Mouse (Mus musculus) limb, embryonic 14.5 days (tissue): ENCODE data around the gene Smok3c. TPM values are rescaled to one million over a fixed set of nuclear protein-coding genes. Genes with fewer than 3 reads are reported as not detected.
"Not testable (repeated sequence)": the region's sequence is repeated elsewhere in the genome, so short reads cannot be mapped to it uniquely, and the experiment has no call there.

Experiments used
- ATAC-seq: fragments of 200-750 bp; cut with Nextera tagmentation; 2 replicates; pipeline ENCODE4 v1.8.0; 2017; ENCODE audit warnings: low read depth, moderate number of reproducible peaks, moderate TSS enrichment; ENCODE audit not compliant: low FRiP score
- DNase-seq: peaks from one replicate; pipeline ENCODE4 v3.0.0-alpha.2; 2015; ENCODE audit warnings: low spot score
- H3K27ac ChIP-seq: fragments of 300-500 bp; sonication (generic); replicated peaks from 2 replicates; pipeline ENCODE4 v1.5.1; 2014; ENCODE audit warnings: low read depth, mild to moderate bottlenecking, low read length, moderate library complexity, mixed read lengths
- H3K27me3 ChIP-seq: fragments of 300-500 bp; sonication (generic); 2 replicates; pipeline ENCODE4 v1.6.1; 2014; ENCODE audit warnings: low read length, mixed read lengths; ENCODE audit not compliant: control insufficient read depth, insufficient read depth
- H3K36me3 ChIP-seq: fragments of 300-500 bp; sonication (generic); 2 replicates; pipeline ENCODE4 v1.6.1; 2014; ENCODE audit warnings: mild to moderate bottlenecking, low read length, moderate library complexity, mixed read lengths; ENCODE audit not compliant: control insufficient read depth, insufficient read depth
- H3K4me1 ChIP-seq: fragments of 300-500 bp; sonication (generic); 2 replicates; pipeline ENCODE4 v1.6.1; 2014; ENCODE audit warnings: antibody characterized with exemption, low read length, mixed read lengths; ENCODE audit not compliant: control insufficient read depth, insufficient read depth
- H3K4me2 ChIP-seq: fragments of 300-500 bp; sonication (generic); replicated peaks from 2 replicates; pipeline ENCODE4 v1.6.1; 2014; ENCODE audit warnings: low read depth, mild to moderate bottlenecking, low read length, moderate library complexity; ENCODE audit not compliant: severe bottlenecking
- H3K4me3 ChIP-seq: fragments of 300-500 bp; sonication (generic); replicated peaks from 2 replicates; pipeline ENCODE4 v1.5.1; 2014; ENCODE audit warnings: low read length
- H3K9ac ChIP-seq: fragments of 300-500 bp; sonication (generic); 2 replicates; pipeline ENCODE4 v1.6.1; 2014; ENCODE audit warnings: mild to moderate bottlenecking, low read depth, low read length, moderate library complexity; ENCODE audit not compliant: severe bottlenecking
- H3K9me3 ChIP-seq: fragments of 300-500 bp; sonication (generic); 2 replicates; pipeline ENCODE4 v1.6.1; 2016; ENCODE audit warnings: low read length; ENCODE audit not compliant: control insufficient read depth
- POLR2A ChIP-seq: fragments of 200-500 bp; IDR thresholded peaks from 2 replicates; pipeline ENCODE4 v1.8.0; 2012; ENCODE audit warnings: inconsistent platforms, mild to moderate bottlenecking, moderate library complexity, borderline replicate concordance; ENCODE audit not compliant: insufficient read depth, insufficient read length; ENCODE audit errors: extremely low read depth
- WGBS: fragments of 180-500 bp; shearing (Covaris S2); extraction: QIAGEN DNeasy Blood & Tissue Kit; methylation state at CpG from one replicate; pipeline ENCODE4 v1.1.7; 2014; 5-methylcytosine and 5-hydroxymethylcytosine counted together
- polyA plus RNA-seq, 2 experiments: library from polyadenylated mRNA; depleted of rRNA in 1 of 2; stranded (reverse) in 1 of 2; unstranded in 1 of 2; fragments of >200 nt; fragmentation: Nextera tagmentation in 1 of 2; extraction: Ambion mirVana in 1 of 2; gene quantifications; 2 replicates each; pipeline versions ENCODE4 v1.2.1 to v1.2.3; 2012 to 2014

Smok3c gene
- polyA plus RNA-seq, 2 experiments, result not detected

- Histone ChIP-seq H3K9me3 (no peaks in the 10 kb centered on the region), H3K27ac (no peak overlapping the region), H3K4me2 (no peak overlapping the region), H3K27me3 (no peaks in the 10 kb centered on the region), H3K36me3 (peaks cover 65% of the 10 kb centered on the region), H3K9ac (no peak overlapping the region), H3K4me1 (no peaks in the 10 kb centered on the region), H3K4me3 (no peak overlapping the region)
- ATAC-seq, result no peak
- no peak for TF ChIP-seq POLR2A
- DNase-seq, result no peak
- WGBS, result 78% methylated on average over 4 of the region's 4 CpGs
These were observed 39.8 kb downstream of the Smok3c start for GRCm38 (mm10) chr5:138092771-138093170.

GRCm38 (mm10) chr5:138094474-138094873 is 41.5 kb downstream of the Smok3c start:
- ATAC-seq, result no peak
- no peak for TF ChIP-seq POLR2A
- peaks cover 68% of the 10 kb centered on the region for H3K36me3 ChIP-seq

GRCm38 (mm10) chr5:138104976-138105375 is 52.0 kb downstream of the Smok3c start:
- Histone ChIP-seq H3K36me3 (peaks cover 62% of the 10 kb centered on the region), H3K27me3 (no peaks in the 10 kb centered on the region), H3K4me3 (no peak overlapping the region), H3K27ac (no peak overlapping the region), H3K4me1 (no peaks in the 10 kb centered on the region), H3K9me3 (no peaks in the 10 kb centered on the region), H3K9ac (no peak overlapping the region), H3K4me2 (no peak overlapping the region)
- WGBS, result 92% methylated on average over 2 of the region's 2 CpGs
- no peak for TF ChIP-seq POLR2A
- DNase-seq (no peak), ATAC-seq (no peak)

More at GRCm38 (mm10) chr5:138094474-138094873, 41.5 kb downstream of the Smok3c start:
- no peak for DNase-seq
- Histone ChIP-seq H3K27me3 (no peaks in the 10 kb centered on the region), H3K4me3 (no peak overlapping the region), H3K27ac (no peak overlapping the region), H3K4me2 (no peak overlapping the region), H3K9ac (no peak overlapping the region), H3K9me3 (no peaks in the 10 kb centered on the region), H3K4me1 (no peaks in the 10 kb centered on the region)
- 94% methylated on average over 6 of the region's 6 CpGs for WGBS

- no peak overlapping the region for H3K27ac ChIP-seq
- H3K4me1 ChIP-seq, result no peaks in the 10 kb centered on the region
- no peak overlapping the region for H3K4me3 ChIP-seq
- no peaks in the 10 kb centered on the region for H3K9me3 ChIP-seq
- H3K27me3 ChIP-seq, result no peaks in the 10 kb centered on the region
- ATAC-seq, result no peak
- TF ChIP-seq POLR2A, result no peak
- 58% methylated on average over 3 of the region's 3 CpGs for WGBS
- H3K9ac ChIP-seq, result no peak overlapping the region
- no peak for DNase-seq
- H3K4me2 ChIP-seq, result no peak overlapping the region
- peaks cover 41% of the 10 kb centered on the region for H3K36me3 ChIP-seq
These were observed 54.1 kb downstream of the Smok3c start for GRCm38 (mm10) chr5:138107130-138107529.

GRCm38 (mm10) chr5:138109847-138110396 is 56.9 kb downstream of the Smok3c start:
- not testable (repeated sequence) for DNase-seq, H3K27me3 ChIP-seq, H3K4me2 ChIP-seq, H3K27ac ChIP-seq, H3K4me1 ChIP-seq, ATAC-seq, H3K9me3 ChIP-seq, H3K4me3 ChIP-seq, H3K9ac ChIP-seq
- peaks cover 13% of the 10 kb centered on the region for H3K36me3 ChIP-seq
- 56% methylated on average over 4 of the region's 4 CpGs for WGBS

Other genes starting within 250 kb of the Smok3c start
- gene Pilra, start 216.9 kb upstream of the Smok3c start, polyA plus RNA-seq (2012; rRNA removed), result 0.54 and 0.77 TPM in 2 replicates
- 0.90 and 1.3 TPM in 2 replicates for gene Pilra, start 216.9 kb upstream of the Smok3c start, polyA plus RNA-seq (2014; fragmentation: Nextera tagmentation; extraction: Ambion mirVana)
- 0.08 and 0.20 TPM in 2 replicates for gene Pilrb1, start 195.1 kb upstream of the Smok3c start, polyA plus RNA-seq (2012; rRNA removed)
- gene Pilrb1, start 195.1 kb upstream of the Smok3c start, polyA plus RNA-seq (2014; fragmentation: Nextera tagmentation; extraction: Ambion mirVana), result 0.57 and 0.83 TPM in 2 replicates
- 0.13 and 0.41 TPM in 2 replicates for gene Pilrb2, start 181.4 kb upstream of the Smok3c start, polyA plus RNA-seq (2012; rRNA removed)
- 0.40 TPM in 1 of 2 replicates, not detected in the other for gene Pilrb2, start 181.4 kb upstream of the Smok3c start, polyA plus RNA-seq (2014; fragmentation: Nextera tagmentation; extraction: Ambion mirVana)
- gene Cyp3a13, start 131.6 kb upstream of the Smok3c start, polyA plus RNA-seq (2012; rRNA removed), result 0.08 and 0.09 TPM in 2 replicates
- gene Cyp3a13, start 131.6 kb upstream of the Smok3c start, polyA plus RNA-seq (2014; fragmentation: Nextera tagmentation; extraction: Ambion mirVana), result not detected in 2 replicates
- gene Gjc3, start 90.1 kb upstream of the Smok3c start, polyA plus RNA-seq (2012; rRNA removed), result 1.1 TPM in 2 replicates
- gene Gjc3, start 90.1 kb upstream of the Smok3c start, polyA plus RNA-seq (2014; fragmentation: Nextera tagmentation; extraction: Ambion mirVana), result 0.36 and 0.40 TPM in 2 replicates
- gene Azgp1, start 71.7 kb upstream of the Smok3c start, polyA plus RNA-seq (2012; rRNA removed), result 0.09 and 0.18 TPM in 2 replicates
- not detected in 2 replicates for gene Azgp1, start 71.7 kb upstream of the Smok3c start, polyA plus RNA-seq (2014; fragmentation: Nextera tagmentation; extraction: Ambion mirVana)
- not detected in 2 replicates for gene Smok3a, start 31.9 kb upstream of the Smok3c start, polyA plus RNA-seq (2012; rRNA removed)
- not detected in 2 replicates for gene Smok3a, start 31.9 kb upstream of the Smok3c start, polyA plus RNA-seq (2014; fragmentation: Nextera tagmentation; extraction: Ambion mirVana)
- not detected in 2 replicates for gene Smok3b, start 31.8 kb upstream of the Smok3c start, polyA plus RNA-seq (2012; rRNA removed)
- gene Smok3b, start 31.8 kb upstream of the Smok3c start, polyA plus RNA-seq (2014; fragmentation: Nextera tagmentation; extraction: Ambion mirVana), result not detected in 2 replicates
- 8.5 and 9.8 TPM in 2 replicates for gene Zkscan1, start 31.9 kb downstream of the Smok3c start, polyA plus RNA-seq (2012; rRNA removed)
- gene Zkscan1, start 31.9 kb downstream of the Smok3c start, polyA plus RNA-seq (2014; fragmentation: Nextera tagmentation; extraction: Ambion mirVana), result 25.3 and 25.4 TPM in 2 replicates
- 31.5 and 38.3 TPM in 2 replicates for gene Zscan21, start 63.7 kb downstream of the Smok3c start, polyA plus RNA-seq (2012; rRNA removed)
- 59.8 and 70.0 TPM in 2 replicates for gene Zscan21, start 63.7 kb downstream of the Smok3c start, polyA plus RNA-seq (2014; fragmentation: Nextera tagmentation; extraction: Ambion mirVana)
- gene Zfp113, start 102.5 kb downstream of the Smok3c start, polyA plus RNA-seq (2012; rRNA removed), result 5.1 and 5.2 TPM in 2 replicates
- gene Zfp113, start 102.5 kb downstream of the Smok3c start, polyA plus RNA-seq (2014; fragmentation: Nextera tagmentation; extraction: Ambion mirVana), result 11.3 and 12.6 TPM in 2 replicates
- 141 and 149 TPM in 2 replicates for gene Cops6, start 107.9 kb downstream of the Smok3c start, polyA plus RNA-seq (2012; rRNA removed)
- 262 and 267 TPM in 2 replicates for gene Cops6, start 107.9 kb downstream of the Smok3c start, polyA plus RNA-seq (2014; fragmentation: Nextera tagmentation; extraction: Ambion mirVana)
- 73.4 and 107 TPM in 2 replicates for gene Ap4m1, start 118.8 kb downstream of the Smok3c start, polyA plus RNA-seq (2012; rRNA removed)
- 18.6 and 19.9 TPM in 2 replicates for gene Ap4m1, start 118.8 kb downstream of the Smok3c start, polyA plus RNA-seq (2014; fragmentation: Nextera tagmentation; extraction: Ambion mirVana)
- 136 and 149 TPM in 2 replicates for gene Mcm7, start 119.2 kb downstream of the Smok3c start, polyA plus RNA-seq (2012; rRNA removed)
- gene Mcm7, start 119.2 kb downstream of the Smok3c start, polyA plus RNA-seq (2014; fragmentation: Nextera tagmentation; extraction: Ambion mirVana), result 144 and 152 TPM in 2 replicates
- gene Taf6, start 134.3 kb downstream of the Smok3c start, polyA plus RNA-seq (2012; rRNA removed), result 90.0 and 109 TPM in 2 replicates
- 75.6 and 86.0 TPM in 2 replicates for gene Taf6, start 134.3 kb downstream of the Smok3c start, polyA plus RNA-seq (2014; fragmentation: Nextera tagmentation; extraction: Ambion mirVana)
- 35.8 and 50.6 TPM in 2 replicates for gene Cnpy4, start 134.3 kb downstream of the Smok3c start, polyA plus RNA-seq (2012; rRNA removed)
- 60.7 and 65.7 TPM in 2 replicates for gene Cnpy4, start 134.3 kb downstream of the Smok3c start, polyA plus RNA-seq (2014; fragmentation: Nextera tagmentation; extraction: Ambion mirVana)
- 6.9 and 7.5 TPM in 2 replicates for gene Mblac1, start 141.1 kb downstream of the Smok3c start, polyA plus RNA-seq (2012; rRNA removed)
- gene Mblac1, start 141.1 kb downstream of the Smok3c start, polyA plus RNA-seq (2014; fragmentation: Nextera tagmentation; extraction: Ambion mirVana), result 8.3 and 8.8 TPM in 2 replicates
- not detected in 2 replicates for gene Nxpe5, start 172.7 kb downstream of the Smok3c start, polyA plus RNA-seq (2012; rRNA removed)
- not detected in 2 replicates for gene Nxpe5, start 172.7 kb downstream of the Smok3c start, polyA plus RNA-seq (2014; fragmentation: Nextera tagmentation; extraction: Ambion mirVana)
- gene Lamtor4, start 202.3 kb downstream of the Smok3c start, polyA plus RNA-seq (2012; rRNA removed), result 104 and 110 TPM in 2 replicates
- gene Lamtor4, start 202.3 kb downstream of the Smok3c start, polyA plus RNA-seq (2014; fragmentation: Nextera tagmentation; extraction: Ambion mirVana), result 64.6 and 68.5 TPM in 2 replicates
- 81.0 and 102 TPM in 2 replicates for gene BC037034, start 210.8 kb downstream of the Smok3c start, polyA plus RNA-seq (2012; rRNA removed)
- gene BC037034, start 210.8 kb downstream of the Smok3c start, polyA plus RNA-seq (2014; fragmentation: Nextera tagmentation; extraction: Ambion mirVana), result 5.2 and 7.6 TPM in 2 replicates
- 1.9 and 3.2 TPM in 2 replicates for gene Gal3st4, start 219.6 kb downstream of the Smok3c start, polyA plus RNA-seq (2012; rRNA removed)
- 3.7 and 3.8 TPM in 2 replicates for gene Gal3st4, start 219.6 kb downstream of the Smok3c start, polyA plus RNA-seq (2014; fragmentation: Nextera tagmentation; extraction: Ambion mirVana)
- 0.18 and 0.19 TPM in 2 replicates for gene Gm43720, start 226.8 kb downstream of the Smok3c start, polyA plus RNA-seq (2012; rRNA removed)
- 0.15 and 0.33 TPM in 2 replicates for gene Gm43720, start 226.8 kb downstream of the Smok3c start, polyA plus RNA-seq (2014; fragmentation: Nextera tagmentation; extraction: Ambion mirVana)
- 183 and 277 TPM in 2 replicates for gene Gpc2, start 226.8 kb downstream of the Smok3c start, polyA plus RNA-seq (2012; rRNA removed)
- 6.4 and 7.2 TPM in 2 replicates for gene Gpc2, start 226.8 kb downstream of the Smok3c start, polyA plus RNA-seq (2014; fragmentation: Nextera tagmentation; extraction: Ambion mirVana)
- 18.8 and 25.3 TPM in 2 replicates for gene Stag3, start 227.0 kb downstream of the Smok3c start, polyA plus RNA-seq (2012; rRNA removed)
- 5.6 TPM in 2 replicates for gene Stag3, start 227.0 kb downstream of the Smok3c start, polyA plus RNA-seq (2014; fragmentation: Nextera tagmentation; extraction: Ambion mirVana)